Mouse (Mus musculus) monocyte, adult 59 days (primary cell): ENCODE data around the gene Gm17079. TPM values are rescaled to one million over a fixed set of nuclear protein-coding genes. Genes with fewer than 3 reads are reported as not detected.

Source experiments
- total RNA-seq, 2 experiments: library from RNA; stranded (reverse); gene quantifications; one replicate each; pipeline ENCODE4 v1.2.4; 2023

Gene Gm17079
- total RNA-seq = not detected

DNA sequence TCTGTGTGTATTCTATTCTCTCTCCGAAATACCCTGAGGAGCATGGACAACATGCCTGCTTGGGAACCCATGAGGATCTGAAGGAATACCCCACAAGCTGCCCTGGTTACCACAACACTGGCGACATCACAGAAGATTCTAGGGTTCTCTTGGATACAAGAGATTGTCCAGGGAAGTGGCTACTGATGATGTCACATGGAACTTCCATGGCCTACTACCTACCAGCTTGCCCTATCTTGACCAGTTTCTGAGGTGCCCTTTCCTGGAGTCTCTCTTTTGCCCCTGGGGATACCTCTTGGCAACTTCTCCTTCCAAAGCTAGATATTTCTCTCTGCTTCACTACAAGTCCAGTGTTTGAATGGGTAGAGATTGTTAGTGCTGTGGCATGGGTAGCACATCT, at the start of gene Gm17079:
Gm17079 (minus strand) TSS at position 101 of the 400 bp plus-strand sequence.

DNA sequence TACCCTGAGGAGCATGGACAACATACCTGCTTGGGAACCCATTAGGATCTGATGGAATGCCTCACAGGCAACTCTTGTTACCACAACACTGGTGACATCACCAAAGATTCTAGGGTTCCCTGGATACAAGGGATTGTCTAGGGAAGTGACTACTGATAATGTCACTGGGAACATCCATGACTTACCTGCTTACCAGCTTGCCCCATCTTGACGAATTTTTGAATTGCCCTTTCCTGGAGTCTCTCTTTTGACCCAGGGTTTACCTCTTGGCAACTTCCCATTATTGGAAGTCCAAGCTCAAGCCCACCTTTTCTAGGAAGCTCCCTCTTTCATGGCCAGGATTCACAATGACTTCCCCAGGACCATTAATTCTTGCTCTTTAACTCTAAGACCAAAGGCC, 21.8 kb upstream of the Gm17079 start, which contains the start of gene Gm5800:
Gm5800 (minus strand) TSS at position 101 of the 400 bp plus-strand sequence.

Other genes starting within 250 kb of the Gm17079 start
- not detected for gene Vmn2r89, start 243.6 kb downstream of the Gm17079 start, total RNA-seq
- not detected for gene Gm5622, start 142.7 kb downstream of the Gm17079 start, total RNA-seq
- not detected for gene Gm17175, start 121.4 kb downstream of the Gm17079 start, total RNA-seq
- gene Gm17174, start 103.3 kb downstream of the Gm17079 start, total RNA-seq = not detected
- not detected for gene Gm17078, start 84.2 kb downstream of the Gm17079 start, total RNA-seq
- gene Gm4181, start 59.8 kb downstream of the Gm17079 start, total RNA-seq = not detected
- not detected for gene Gm5800, start 21.7 kb upstream of the Gm17079 start, total RNA-seq
- not detected for gene Ang4, start 78.1 kb upstream of the Gm17079 start, total RNA-seq
- not detected for gene AY358078, start 104.6 kb upstream of the Gm17079 start, total RNA-seq
- under 1 TPM in 1 of 2 experiments, not detected in 1; 0.79 TPM for gene Ear6, start 158.2 kb upstream of the Gm17079 start, total RNA-seq
- 10 to 100 TPM; 33.4 to 42.7 TPM for gene Mettl17, start 189.4 kb upstream of the Gm17079 start, total RNA-seq
- gene Slc39a2, start 197.4 kb upstream of the Gm17079 start, total RNA-seq = under 1 TPM; 0.18 to 0.49 TPM
- 1 to 10 TPM; 1.8 TPM for gene Ndrg2, start 218.7 kb upstream of the Gm17079 start, total RNA-seq
- gene Tppp2, start 223.0 kb upstream of the Gm17079 start, total RNA-seq = not detected
- not detected for gene Rnase13, start 227.3 kb upstream of the Gm17079 start, total RNA-seq